Mouse (Mus musculus): ENCODE results near the gene Smim13.

GRCm38 (mm10) chr13:41286285-41286684 is 36.6 kb downstream of the Smim13 start:
- TF ChIP-seq CTCF (conservative IDR thresholded peaks at IDR 0.05; ENCODE audit: low read length), result no peak
- TF ChIP-seq POU5F1 (IDR thresholded peaks at IDR 0.05; ENCODE audit: borderline replicate concordance, low read length), result no peak
- no peak for TF ChIP-seq NANOG (IDR thresholded peaks at IDR 0.05; ENCODE audit: borderline replicate concordance, low read length)
